Mouse (Mus musculus) testis, adult 2 months (tissue): ENCODE measurements around the gene Gm3015. TPM values are rescaled to one million over a fixed set of nuclear protein-coding genes. Genes with fewer than 3 reads are reported as not detected.
"Not testable (repeated sequence)": the region's sequence is repeated elsewhere in the genome, so short reads cannot be mapped to it uniquely, and the experiment has no call there.

Experiments
- H3K27ac ChIP-seq: fragments of 200-500 bp; 2 replicates; pipeline ENCODE4 v1.5.1; 2012; ENCODE audit warnings: low read depth, low read length; ENCODE audit not compliant: control insufficient read depth, insufficient read depth
- H3K27me3 ChIP-seq: fragments of 200-500 bp; 2 replicates; pipeline ENCODE4 v1.6.1; 2012; ENCODE audit warnings: mild to moderate bottlenecking, low read length, moderate library complexity; ENCODE audit not compliant: control insufficient read depth, insufficient read depth
- H3K36me3 ChIP-seq: fragments of 200-500 bp; 2 replicates; pipeline ENCODE4 v1.6.1; 2012; ENCODE audit warnings: mild to moderate bottlenecking, low read length; ENCODE audit not compliant: control insufficient read depth, insufficient read depth
- H3K4me1 ChIP-seq: fragments of 200-500 bp; 2 replicates; pipeline ENCODE4 v1.6.1; 2012; ENCODE audit warnings: low read length; ENCODE audit not compliant: control insufficient read depth, insufficient read depth
- H3K4me3 ChIP-seq: fragments of 200-500 bp; 2 replicates; pipeline ENCODE4 v1.5.1; 2012; ENCODE audit warnings: low read depth, mild to moderate bottlenecking, low read length, moderate library complexity, mixed read lengths; ENCODE audit not compliant: control insufficient read depth
- polyA plus RNA-seq: library from polyadenylated mRNA; depleted of rRNA; stranded (reverse); fragments of >200 nt; gene quantifications from 2 replicates; pipeline ENCODE4 v1.2.3, GENCODE M21; 2012; rRNA removed

The Gm3015 gene
- polyA plus RNA-seq, result 0.17 TPM in 1 of 2 replicates, not detected in the other

DNA sequence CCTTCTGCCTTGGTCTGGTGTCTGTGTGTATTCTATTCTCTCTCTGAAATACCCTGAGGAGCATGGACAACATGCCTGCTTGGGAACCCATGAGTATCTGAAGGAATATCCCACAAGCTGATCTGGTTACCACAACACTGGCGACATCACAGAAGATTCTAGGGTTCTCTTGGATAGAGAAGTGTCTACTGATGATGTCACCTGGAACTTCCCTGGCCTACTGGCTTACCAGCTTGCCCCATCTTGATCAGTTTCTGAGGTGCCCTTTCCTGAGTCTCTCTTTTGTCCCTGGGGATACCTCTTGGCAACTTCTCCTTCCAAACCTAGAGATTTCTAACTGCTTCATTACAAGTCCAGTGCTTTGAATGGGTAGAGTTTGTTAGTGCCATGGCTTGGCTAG, at the start of gene Gm3015:
Gene Gm3015, minus strand, starts transcription at position 101 of the 400 bp plus-strand sequence.
- not testable (repeated sequence) for H3K4me3 ChIP-seq, H3K36me3 ChIP-seq, H3K27me3 ChIP-seq, H3K4me1 ChIP-seq, H3K27ac ChIP-seq

GRCm38 (mm10) chr14:42797887-42798286, 29.3 kb upstream of the Gm3015 start, which contains the start of gene Gm10377:
Gene Gm10377, minus strand, starts transcription at chr14:42797987.
- H3K36me3 ChIP-seq, H3K4me1 ChIP-seq, H3K27ac ChIP-seq: not testable (repeated sequence)

More at GRCm38 (mm10) chr14:42797887-42798286, 29.3 kb upstream of the Gm3015 start, which contains the start of gene Gm10377:
- not testable (repeated sequence) for H3K4me3 ChIP-seq, H3K27me3 ChIP-seq

Other genes with a start within 250 kb of the Gm3015 start
- 0.23 and 0.88 TPM in 2 replicates for gene Gm8024, start 244.5 kb downstream of the Gm3015 start, polyA plus RNA-seq
- gene Gm17124, start 168.9 kb downstream of the Gm3015 start, polyA plus RNA-seq, result 0.17 TPM in 1 of 2 replicates, not detected in the other
- gene Gm3633, start 126.9 kb downstream of the Gm3015 start, polyA plus RNA-seq, result 0.11 TPM in 1 of 2 replicates, not detected in the other
- gene Gm10378, start 112.9 kb downstream of the Gm3015 start, polyA plus RNA-seq, result not detected in 2 replicates
- 1.5 TPM in 1 of 2 replicates, not detected in the other for gene Gm10377, start 29.2 kb upstream of the Gm3015 start, polyA plus RNA-seq
- gene Gm21977, start 84.7 kb upstream of the Gm3015 start, polyA plus RNA-seq, result 0.61 and 0.64 TPM in 2 replicates
- gene Gm8082, start 224.8 kb upstream of the Gm3015 start, polyA plus RNA-seq, result 0.16 and 0.26 TPM in 2 replicates
- gene Gm10376, start 246.8 kb upstream of the Gm3015 start, polyA plus RNA-seq, result 11.4 and 20.4 TPM in 2 replicates